Mouse (Mus musculus) bone marrow macrophage, adult 2 months (primary cell): Measurements from ENCODE around the gene Sult5a1.

Source experiments
- CTCF ChIP-seq: IDR thresholded peaks from 2 replicates; pipeline ENCODE4 v1.5.1; 2012; ENCODE audit warnings: low read depth, mild to moderate bottlenecking, low read length, moderate library complexity
- POLR2A ChIP-seq: IDR thresholded peaks from 2 replicates; pipeline ENCODE4 v1.6.1; 2012; ENCODE audit warnings: mild to moderate bottlenecking, low read depth, low read length, borderline replicate concordance

GRCm38 (mm10) chr8:123155177-123155576 lies 2.9 kb downstream of the Sult5a1 start:
- TF ChIP-seq CTCF, result no peak
- no peak for TF ChIP-seq POLR2A
